ENCODE assay signal across 17 mouse cellular contexts in genomic region chr4:134990651-134991050, GRCm38 (mm10).
"Had no signal": no experiment of that assay in that cellular context is flagged by ENCODE, and none has a peak within 500 bp of the region (broad histone marks: within the 10 kb centered on the region; RNA-seq: fewer than 3 reads in every experiment).

No protein-coding gene starts in this region.

- H3K27ac ChIP-seq: neural tube, embryonic 12.5 days; neural tube, embryonic 13.5 days; neural tube, embryonic 15.5 days; stomach, embryonic 15.5 days; stomach, postnatal 0 days had no signal

- H3K4me3 ChIP-seq: neural tube, embryonic 12.5 days; neural tube, embryonic 13.5 days; neural tube, embryonic 15.5 days; stomach, embryonic 15.5 days had no signal

- H3K9me3 ChIP-seq: neural tube, embryonic 12.5 days; neural tube, embryonic 13.5 days; neural tube, embryonic 15.5 days; stomach, embryonic 15.5 days had no signal

- H3K4me2 ChIP-seq: neural tube, embryonic 12.5 days; neural tube, embryonic 13.5 days; neural tube, embryonic 15.5 days; stomach, embryonic 15.5 days had no signal

- H3K9ac ChIP-seq: neural tube, embryonic 12.5 days; neural tube, embryonic 13.5 days; neural tube, embryonic 15.5 days; stomach, embryonic 15.5 days had no signal

- H3K27me3 ChIP-seq: neural tube, embryonic 15.5 days; stomach, embryonic 15.5 days had no signal

- H3K4me1 ChIP-seq: neural tube, embryonic 13.5 days had no signal

- DNase-seq: retina, postnatal 1 day; right cerebral cortex, adult 18-20 months; right cerebral cortex, postnatal 14 days; right cerebral cortex, postnatal 25 days; right cerebral cortex, postnatal 4 days; spleen, adult 18-20 months; thymus, adult 18-20 months; thymus, adult 2 months; thymus, postnatal 14 days; thymus, postnatal 25 days; thymus, postnatal 36 days; thymus, postnatal 4 days had no signal

- H3K36me3 ChIP-seq: neural tube, embryonic 12.5 days; neural tube, embryonic 13.5 days; neural tube, embryonic 15.5 days; stomach, embryonic 15.5 days had no signal
